Mouse (Mus musculus) cerebellum, postnatal 4 days (tissue): Measurements from ENCODE around the gene Atp6v0a2.

Experiments
- DNase-seq, 2 experiments: peaks; one replicate each; pipeline ENCODE4 v3.0.0; 2022; ENCODE audit warnings: low spot score in 2 of 2, mixed read lengths in 1 of 2

The Atp6v0a2 gene

DNA sequence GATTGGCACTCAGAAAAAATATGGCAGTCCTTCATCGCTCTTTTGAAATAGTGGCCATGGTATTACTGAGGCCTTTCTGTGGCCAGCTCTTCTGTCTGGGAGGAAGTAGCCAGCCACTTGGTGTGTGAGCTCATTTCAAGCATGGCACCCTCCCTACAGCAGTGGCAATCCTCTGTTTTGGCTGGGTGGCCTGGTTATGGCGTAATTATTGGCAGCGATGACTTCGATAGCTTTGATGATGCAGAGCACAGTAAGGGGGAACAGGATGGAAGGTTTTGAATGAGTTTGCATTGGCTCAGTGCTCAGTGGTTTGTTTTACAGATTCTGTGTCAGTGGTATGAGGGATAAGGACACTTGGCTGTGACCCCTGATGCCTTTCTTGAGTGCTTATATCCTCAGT lies 8.3 kb downstream of the Atp6v0a2 start:
- DNase-seq = no peak

DNA sequence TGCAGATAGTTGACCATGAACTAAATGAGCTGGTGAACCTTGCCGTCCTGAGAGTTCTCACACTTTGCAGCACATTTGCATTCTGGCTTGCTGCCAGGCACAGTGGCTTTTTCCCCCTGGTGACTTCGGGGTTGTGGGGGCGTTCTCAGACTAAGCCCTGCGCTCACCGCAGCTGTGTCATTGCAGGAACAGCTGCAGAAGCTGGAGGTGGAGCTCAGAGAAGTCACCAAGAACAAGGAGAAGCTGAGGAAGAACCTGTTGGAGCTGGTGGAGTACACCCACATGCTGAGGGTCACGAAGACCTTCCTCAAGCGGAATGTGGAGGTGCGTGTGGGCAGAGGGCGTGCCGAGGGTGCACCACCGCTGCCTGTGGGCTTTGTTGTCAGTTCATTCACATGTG lies 8.9 kb downstream of the Atp6v0a2 start:
- no peak for DNase-seq

DNA sequence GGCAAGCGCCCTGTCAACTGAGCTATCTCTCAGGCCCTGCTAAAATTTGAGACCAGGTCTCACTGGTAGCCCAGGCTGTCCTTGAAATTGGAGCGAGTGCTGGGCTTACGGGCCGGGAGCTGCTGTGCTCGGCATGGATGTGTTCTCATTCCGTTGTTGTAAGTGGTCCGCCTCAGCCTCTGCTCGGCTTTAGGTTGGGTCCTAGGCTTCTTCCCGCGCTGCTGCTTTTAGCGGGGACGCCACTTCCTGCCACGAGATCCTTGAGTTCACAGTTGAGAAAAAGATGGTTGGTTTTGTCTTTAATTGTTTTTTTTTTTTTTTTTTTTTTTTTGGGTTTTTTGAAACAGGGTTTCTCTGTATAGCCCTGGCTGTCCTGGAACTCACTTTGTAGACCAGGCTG lies 9.5 kb downstream of the Atp6v0a2 start:
- DNase-seq = no peak

GRCm38 (mm10) chr5:124713741-124714140 lies 85.4 kb downstream of the Atp6v0a2 start:
- no peak for DNase-seq

GRCm38 (mm10) chr5:124715135-124715534 lies 86.8 kb downstream of the Atp6v0a2 start:
- DNase-seq = no peak

DNA sequence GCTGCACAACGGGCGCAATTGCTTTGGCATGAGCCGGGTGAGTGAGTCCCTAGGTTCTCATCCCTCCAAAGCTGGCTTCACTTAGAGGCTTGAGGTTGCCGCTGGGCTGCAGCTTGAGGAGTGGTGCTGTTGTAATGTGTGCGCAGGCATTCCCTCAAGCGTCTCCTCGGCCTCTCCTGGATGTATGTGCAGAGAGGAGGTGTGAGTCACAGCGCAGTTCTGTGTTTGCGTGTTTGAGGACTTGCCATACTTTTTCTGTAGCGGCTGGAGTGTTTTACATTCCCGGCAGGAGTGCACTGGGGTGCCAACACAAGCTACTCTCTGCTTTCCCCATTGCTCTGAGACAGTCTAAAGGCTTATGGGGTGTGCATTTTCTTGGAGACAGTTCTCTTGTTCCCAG lies 89.6 kb downstream of the Atp6v0a2 start:
- DNase-seq = no peak

GRCm38 (mm10) chr5:124718396-124718795 lies 90.0 kb downstream of the Atp6v0a2 start:
- DNase-seq = no peak

- no peak for DNase-seq
Measured at GRCm38 (mm10) chr5:124723125-124723524, 94.7 kb downstream of the Atp6v0a2 start.

DNA sequence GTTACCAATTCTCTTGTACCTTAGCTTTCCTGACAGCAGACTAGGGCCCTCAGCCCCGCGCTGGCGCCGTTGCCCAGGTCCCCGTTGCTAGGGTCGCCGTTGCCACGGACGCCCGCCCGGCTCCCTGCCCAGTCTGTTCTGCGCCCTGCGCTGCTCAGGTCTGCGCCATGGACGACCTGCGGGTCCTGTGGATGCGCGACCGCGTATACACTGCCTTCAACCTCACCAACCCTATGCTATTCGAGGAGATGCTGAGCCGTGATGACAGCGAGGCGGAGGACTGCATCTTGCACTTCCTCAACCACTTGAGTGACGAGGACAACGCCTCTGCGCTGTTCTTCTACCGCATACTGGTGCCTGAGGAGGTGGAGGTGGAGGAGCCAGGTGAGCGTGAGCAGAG lies 96.6 kb downstream of the Atp6v0a2 start, which contains the start of gene Dnah10:
Gene Dnah10 (plus strand): TSS at position 89 of the 400 bp plus-strand sequence.
- DNase-seq = peak; percentile 39 to 47

DNA sequence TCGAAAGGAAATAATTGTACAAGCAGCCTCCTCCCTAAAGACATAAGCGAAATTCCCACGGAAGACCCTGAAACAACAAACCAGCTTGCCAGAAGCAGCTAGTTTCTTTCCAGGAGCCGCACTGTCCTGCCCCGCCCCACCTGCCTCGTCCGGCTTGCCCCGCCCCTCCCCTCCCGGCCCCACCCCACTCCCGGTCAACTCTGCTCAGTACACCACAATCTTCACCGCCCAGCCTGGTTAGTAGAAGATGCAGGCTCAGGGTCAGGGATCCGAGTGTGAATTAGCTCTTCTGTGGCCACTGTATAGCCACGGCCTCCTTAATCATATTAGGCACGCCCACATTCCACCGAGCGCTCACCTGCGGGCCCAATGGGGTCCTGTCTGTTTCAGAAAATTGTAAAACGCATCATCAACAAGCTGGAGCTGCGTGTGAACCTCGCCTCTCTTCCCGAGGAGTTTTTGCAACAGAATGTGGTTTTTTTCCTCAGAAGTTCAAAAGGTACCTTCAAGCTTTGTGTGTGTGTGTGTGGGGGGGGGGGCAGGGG lies 101.4 kb downstream of the Atp6v0a2 start:
- DNase-seq = no peak

DNA sequence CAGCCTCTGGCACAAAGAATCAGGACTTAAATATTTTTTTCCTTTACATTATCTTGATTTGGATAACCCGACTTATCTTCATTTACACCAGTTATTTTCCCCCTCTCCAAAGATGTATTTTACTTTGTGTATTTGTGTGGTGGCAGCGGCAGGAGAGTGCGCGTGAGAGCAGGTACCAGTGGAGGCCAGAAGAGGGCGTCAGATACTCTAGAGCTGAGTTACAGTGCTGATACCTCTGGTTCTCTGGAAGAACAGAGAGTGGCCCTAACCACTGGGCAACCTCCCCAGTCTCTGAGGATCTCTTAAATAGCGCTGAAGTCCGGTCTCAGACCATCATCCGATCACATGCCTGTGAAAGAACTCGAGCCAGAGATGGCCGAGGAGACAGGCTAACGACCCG lies 105.6 kb downstream of the Atp6v0a2 start:
- no peak for DNase-seq

DNA sequence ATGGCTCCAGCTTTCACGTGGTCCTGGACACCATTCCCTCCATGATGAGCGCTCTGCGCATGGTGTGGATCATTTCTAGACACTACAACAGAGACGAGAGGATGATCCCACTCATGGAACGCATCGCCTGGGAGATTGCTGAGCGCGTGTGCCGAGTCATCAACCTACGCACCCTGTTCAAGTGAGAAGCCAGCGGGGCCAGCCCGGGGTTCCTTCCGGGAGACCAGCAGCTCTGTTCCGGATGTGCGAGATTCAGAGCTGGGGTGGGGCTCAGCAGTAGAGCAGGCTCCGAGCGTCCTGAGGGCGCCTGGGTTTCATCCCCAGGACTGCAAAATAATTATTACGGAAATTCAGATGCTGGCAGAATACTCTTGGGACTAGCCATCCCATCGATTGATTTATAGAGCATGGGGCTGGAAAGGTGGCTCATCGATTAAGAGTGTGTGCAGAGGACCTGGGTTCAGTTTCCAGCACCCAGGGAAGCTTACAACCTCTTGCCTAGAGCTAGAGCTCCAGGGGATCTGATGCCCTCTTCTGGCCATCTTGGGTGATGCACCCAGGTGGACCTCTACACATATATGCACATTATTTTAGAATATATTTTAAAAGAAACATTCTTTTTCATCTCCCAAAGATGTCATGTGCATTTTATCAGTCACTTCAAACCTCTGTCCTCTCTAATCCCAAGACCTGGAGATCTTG lies 113.7 kb downstream of the Atp6v0a2 start:
- no peak for DNase-seq

GRCm38 (mm10) chr5:124743841-124744240 lies 115.5 kb downstream of the Atp6v0a2 start:
- no peak for DNase-seq

- DNase-seq = no peak
Measured at GRCm38 (mm10) chr5:124746220-124746619, 117.8 kb downstream of the Atp6v0a2 start.

DNA sequence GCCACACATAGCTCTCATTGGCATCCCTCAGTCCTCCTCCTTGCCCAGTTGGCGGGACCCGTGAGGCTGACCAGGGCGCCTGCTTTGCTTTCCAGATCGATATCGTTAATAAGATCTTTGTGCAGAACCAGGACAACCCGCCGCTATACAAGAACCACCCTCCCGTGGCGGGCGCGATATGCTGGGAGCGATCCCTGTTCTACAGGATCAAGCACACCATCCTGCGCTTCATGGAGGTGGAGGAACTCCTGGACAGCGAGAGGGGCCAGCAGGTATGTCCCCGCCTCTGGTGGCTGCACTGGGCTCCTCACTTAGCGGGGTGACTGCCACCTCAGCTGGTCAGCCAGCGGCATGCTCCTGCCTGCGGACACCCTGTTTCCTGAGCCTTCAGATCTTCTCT lies 119.9 kb downstream of the Atp6v0a2 start:
- no peak for DNase-seq

GRCm38 (mm10) chr5:124751656-124752055 lies 123.3 kb downstream of the Atp6v0a2 start:
- DNase-seq = no peak

DNA sequence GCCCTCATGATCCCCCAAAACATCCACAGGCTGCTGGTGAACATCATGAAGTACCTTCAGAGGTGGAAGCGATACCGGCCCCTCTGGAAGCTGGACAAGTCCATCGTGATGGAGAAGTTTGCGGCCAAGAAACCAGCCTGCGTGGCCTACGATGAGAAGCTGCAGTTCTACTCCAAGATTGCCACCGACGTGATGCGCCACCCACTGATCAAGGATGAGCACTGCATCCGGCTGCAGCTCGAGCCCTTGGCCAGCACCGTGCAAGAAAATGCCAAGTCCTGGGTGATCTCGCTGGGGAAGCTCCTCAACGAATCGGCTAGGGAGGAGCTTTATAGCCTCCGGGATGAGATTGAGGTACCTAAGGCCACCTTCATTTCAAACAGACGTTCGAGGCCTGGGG lies 132.6 kb downstream of the Atp6v0a2 start:
- no peak for DNase-seq

DNA sequence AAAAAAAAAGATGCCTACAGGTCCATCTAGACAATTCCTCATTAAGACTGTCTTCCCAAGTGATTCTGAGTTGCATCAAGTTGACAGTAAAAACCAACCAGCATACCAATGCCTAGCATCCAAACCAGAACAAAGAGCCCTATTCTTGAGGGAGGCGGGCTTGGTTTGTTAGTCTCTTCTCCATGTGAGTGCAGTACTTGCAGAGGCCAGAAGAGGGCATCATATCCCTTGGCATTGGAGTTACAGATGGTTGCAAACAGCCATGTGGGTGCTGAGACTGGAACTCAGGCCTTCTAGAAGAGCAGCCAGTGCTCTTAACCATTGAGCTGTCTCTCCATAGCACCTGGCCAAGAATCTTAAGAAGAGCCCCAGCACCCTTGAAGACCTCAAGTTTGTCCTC lies 133.4 kb downstream of the Atp6v0a2 start:
- DNase-seq = no peak
